Mouse (Mus musculus) adrenal gland, adult (tissue): ENCODE measurements around the gene Mios.

ENCODE experiments used
- DNase-seq, 2 experiments: peaks; one replicate each; pipeline ENCODE4 v3.0.0; 2022 to 2023; ENCODE audit warnings: low spot score in 1 of 2; ENCODE audit not compliant: inconsistent age in 2 of 2

Gene Mios

DNA sequence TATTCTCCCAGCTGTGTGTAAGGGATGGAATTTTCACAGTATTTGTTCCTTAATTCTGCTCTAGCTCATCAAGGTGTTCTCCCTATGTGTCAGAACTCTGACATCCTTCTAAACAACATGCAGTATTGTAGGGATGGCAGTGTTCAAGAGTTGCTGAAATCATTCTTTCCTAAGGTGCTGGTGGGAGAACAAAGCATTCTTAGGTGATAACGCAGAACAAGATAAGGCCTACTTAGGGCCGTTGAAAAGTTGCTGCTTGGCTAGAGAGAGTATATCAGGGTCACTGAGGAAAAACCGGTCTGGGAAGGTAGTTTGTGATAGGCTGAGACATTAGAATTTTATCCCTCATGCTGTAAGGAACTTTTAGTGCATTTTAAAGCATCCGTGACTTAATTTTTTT is 67.4 kb downstream of the Mios start:
- peak in 1 of 2 experiments; percentile 52 for DNase-seq

DNA sequence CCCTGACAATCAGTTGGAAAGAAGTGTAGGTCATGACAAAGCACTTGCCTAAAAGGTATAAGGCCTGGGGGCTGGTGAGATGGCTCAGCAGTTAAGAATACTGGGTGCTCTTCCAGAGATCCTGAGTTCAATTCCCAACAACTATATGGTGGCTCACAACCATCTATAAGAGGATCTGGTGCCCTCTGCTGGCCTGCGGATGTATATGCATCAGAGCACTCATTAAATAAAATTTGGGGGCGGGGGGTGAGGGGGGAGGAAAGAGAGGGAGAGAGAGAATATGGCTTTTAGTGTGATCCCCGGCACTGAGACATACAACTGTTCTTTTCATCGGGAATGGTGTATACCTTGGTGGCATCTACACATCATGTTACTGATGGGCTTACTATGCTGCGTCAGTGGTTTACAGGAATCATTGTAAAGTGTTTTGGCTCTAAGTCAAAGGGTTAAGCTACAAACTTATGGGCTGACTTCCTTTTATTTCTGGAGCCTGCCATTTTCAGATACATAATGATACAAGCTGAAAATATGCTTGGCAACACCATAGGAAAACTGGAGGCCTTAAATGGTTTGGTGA is 69.5 kb downstream of the Mios start:
- no peak for DNase-seq

GRCm38 (mm10) chr6:8283255-8283654 is 74.2 kb downstream of the Mios start:
- no peak for DNase-seq

GRCm38 (mm10) chr6:8285401-8285960 is 76.5 kb downstream of the Mios start:
- no peak for DNase-seq
